Mouse (Mus musculus) CD4-positive, CD25-positive, alpha-beta regulatory T cell, adult 4 months (primary cell): Measurements from ENCODE around the gene Ninj2. TPM values are rescaled to one million over a fixed set of nuclear protein-coding genes. Genes with fewer than 3 reads are reported as not detected.
A peak's percentile ranks its signal among the peaks of the same experiment; 100 is the strongest.

Experiments
- ATAC-seq: one replicate; pipeline ENCODE4 v1.8.0; 2017
- polyA plus RNA-seq, 2 experiments: library from polyadenylated mRNA; unstranded; fragments of 100-300 nt; shearing (Covaris generic); gene quantifications; one replicate each; pipeline ENCODE4 v1.2.1; 2017

Ninj2 gene
- polyA plus RNA-seq, 2 experiments from 2014 or later, result 1.2 to 2.3 TPM

- peak; percentile 39 for ATAC-seq
Measured at GRCm38 (mm10) chr6:120134748-120135147, 41.6 kb downstream of the Ninj2 start.

GRCm38 (mm10) chr6:120145439-120145838 lies 52.3 kb downstream of the Ninj2 start:
- no peak for ATAC-seq

DNA sequence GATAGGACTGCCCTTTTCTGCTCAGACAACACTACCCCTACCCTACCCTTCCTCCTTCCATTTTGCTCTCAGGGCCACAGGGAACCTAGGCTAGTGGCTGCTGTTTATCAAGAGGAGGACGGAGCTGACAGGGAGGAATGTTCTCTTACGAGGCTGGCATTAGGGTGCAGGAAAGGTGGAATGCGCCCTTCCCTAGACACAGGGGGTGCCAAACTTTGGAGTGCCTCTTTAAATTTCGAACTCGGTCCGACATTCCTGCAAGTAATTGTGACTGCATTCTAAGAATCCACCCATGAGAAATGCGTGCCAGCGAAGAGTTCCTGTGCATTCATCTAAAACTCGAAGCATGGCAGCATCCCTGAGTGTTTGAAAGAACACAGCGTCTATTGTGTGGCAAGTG lies 53.5 kb downstream of the Ninj2 start:
- ATAC-seq, result no peak

DNA sequence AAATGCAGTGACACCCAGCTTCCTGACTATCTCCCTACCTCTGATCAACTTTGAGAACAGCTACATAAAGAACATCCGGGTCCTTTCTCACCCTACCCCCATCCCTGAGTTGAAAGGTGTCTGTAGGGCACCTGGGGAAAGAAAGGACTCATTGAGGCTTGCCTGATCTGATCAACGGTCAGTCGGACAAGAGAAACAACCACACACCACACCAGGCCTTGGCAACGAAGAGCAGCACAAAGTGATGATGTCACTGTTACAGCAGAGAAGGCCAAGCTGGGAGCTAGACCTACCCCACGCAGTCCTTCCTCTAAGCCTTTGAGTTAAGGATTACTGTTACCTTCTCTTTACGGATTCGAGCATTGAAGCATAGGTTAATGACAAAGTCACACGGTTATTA lies 54.3 kb downstream of the Ninj2 start:
- no peak for ATAC-seq

- ATAC-seq, result no peak
Measured at GRCm38 (mm10) chr6:120148716-120149392, 55.7 kb downstream of the Ninj2 start.

- peak; percentile 55 for ATAC-seq
Measured at GRCm38 (mm10) chr6:120149458-120150120, 56.4 kb downstream of the Ninj2 start.

DNA sequence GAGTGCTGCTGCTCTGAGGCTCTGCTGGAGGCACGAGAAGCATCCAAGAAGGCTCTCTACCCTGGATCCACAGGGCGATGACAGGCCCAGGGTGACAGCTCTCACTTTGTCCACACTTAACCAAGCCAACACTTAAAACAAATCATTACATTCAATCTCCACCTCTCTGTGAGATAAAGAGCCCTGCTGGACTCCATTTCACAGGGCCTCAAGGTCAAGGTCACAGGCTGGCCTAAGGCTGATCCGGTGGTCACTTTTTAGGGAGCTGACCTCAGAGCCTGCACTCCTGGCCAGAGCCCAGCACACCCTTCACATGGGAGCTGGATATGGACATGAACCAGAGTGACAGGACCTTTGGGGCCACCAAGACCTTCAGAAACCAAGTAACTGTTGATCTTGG lies 57.1 kb downstream of the Ninj2 start:
- ATAC-seq, result no peak

DNA sequence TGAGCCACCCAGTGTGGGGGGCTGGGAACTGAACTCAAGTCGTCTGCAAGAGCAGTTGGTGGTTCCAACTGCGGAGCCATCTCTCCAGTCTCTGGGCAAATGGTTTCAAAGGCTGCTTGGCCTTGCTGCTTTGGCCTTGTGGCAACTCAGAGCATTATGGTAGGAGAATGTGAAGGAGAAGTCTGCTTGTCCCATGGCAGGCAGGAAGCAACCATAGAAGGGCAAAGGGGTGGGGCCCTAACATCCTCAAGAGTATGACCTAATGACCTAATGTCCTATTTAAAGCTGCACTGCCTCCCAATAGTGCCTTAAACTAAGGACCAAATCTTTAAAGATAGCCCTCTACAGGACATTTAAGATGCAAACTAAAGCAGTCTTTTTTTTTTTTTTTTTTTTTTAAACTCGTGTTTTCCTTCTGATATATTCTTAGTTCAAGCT lies 58.5 kb downstream of the Ninj2 start:
- ATAC-seq, result peak; percentile 41

DNA sequence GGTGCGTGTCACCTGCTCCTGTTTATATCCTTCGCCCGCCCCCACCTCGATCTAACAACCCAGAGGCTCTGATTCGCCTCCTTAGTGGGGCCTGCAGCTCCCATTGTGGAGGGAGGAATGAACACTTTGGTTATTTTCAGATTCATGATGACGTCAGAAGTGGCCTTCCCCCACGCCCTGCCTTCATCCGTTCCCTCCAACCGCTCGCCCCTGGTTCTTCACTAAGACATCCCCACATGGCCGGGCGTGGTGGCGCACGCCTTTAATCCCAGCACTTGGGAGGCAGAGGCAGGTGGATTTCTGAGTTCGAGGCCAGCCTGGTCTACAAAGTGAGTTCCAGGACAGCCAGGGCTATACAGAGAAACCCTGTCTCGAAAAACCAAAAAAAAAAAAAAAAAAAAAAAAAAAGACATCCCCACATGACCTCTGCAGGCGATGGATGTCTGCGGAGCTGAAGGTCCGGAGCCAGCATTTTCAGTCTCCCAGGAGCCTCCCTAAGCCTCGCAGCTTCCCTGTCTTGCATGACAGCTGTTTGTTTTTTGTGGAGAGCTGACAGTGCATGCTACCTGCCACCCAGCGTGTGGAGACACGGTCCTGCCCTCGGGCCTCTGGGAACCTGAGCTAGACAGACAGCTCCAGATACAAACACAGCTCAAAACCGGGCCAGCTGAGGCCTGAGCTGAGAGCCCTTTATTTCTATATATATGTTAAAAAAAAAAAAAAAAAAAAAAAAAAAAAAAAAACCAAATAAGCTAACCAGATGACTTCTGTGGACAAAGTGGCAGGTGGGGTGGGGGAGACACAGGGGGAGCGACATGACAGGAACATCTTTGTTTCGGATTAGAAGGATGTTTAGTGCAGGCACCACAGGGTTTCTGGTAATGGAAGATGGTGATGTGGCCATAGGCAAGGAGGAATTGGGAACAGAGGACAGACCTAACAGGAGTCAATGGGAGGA lies 59.9 kb downstream of the Ninj2 start:
- no peak for ATAC-seq

GRCm38 (mm10) chr6:120154526-120155309 lies 61.6 kb downstream of the Ninj2 start:
- ATAC-seq, result peak; percentile 81

- ATAC-seq, result no peak
Measured at GRCm38 (mm10) chr6:120155510-120155909, 62.4 kb downstream of the Ninj2 start.

DNA sequence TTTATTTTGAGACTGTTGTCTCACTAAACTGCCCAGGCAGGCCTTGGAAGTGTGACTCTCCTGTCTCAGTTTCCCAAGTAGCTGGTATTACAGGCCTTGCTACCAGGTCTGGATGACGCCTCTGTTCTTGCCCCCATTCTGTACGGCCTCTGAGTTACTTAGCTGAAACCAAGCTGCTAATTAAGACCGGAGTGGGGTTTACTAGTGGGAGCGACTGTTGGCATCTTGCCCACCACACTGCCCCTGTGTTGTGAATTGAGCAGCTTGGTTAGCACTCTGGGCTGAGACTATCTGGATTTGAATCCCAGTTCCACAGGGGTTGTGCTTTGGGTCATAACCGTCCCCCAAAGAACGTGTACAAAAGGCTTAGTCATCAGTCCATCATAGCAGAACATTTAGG lies 64.3 kb downstream of the Ninj2 start:
- no peak for ATAC-seq

- no peak for ATAC-seq
Measured at GRCm38 (mm10) chr6:120159133-120159901, 66.2 kb downstream of the Ninj2 start.

GRCm38 (mm10) chr6:120162928-120163327 lies 69.8 kb downstream of the Ninj2 start:
- no peak for ATAC-seq

GRCm38 (mm10) chr6:120164765-120165164 lies 71.6 kb downstream of the Ninj2 start:
- no peak for ATAC-seq

DNA sequence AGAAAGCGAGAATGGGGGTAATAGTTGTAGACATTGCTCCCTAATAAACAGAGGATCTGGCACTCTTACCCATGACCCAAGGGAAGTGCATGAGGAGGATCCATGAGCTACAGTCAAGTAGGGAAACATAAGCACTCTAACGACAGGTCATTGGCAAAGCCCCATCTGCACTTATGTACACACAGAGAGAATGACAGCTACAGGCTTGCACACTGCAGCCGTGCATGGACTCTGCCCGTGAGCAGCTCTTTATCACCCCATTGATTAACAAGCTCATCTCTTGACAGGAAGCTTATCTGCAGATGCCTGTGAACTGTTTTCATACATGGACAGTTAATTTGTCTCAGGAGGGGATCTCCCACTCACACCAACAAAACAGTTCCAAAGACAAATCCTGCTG lies 74.4 kb downstream of the Ninj2 start:
- ATAC-seq, result no peak

DNA sequence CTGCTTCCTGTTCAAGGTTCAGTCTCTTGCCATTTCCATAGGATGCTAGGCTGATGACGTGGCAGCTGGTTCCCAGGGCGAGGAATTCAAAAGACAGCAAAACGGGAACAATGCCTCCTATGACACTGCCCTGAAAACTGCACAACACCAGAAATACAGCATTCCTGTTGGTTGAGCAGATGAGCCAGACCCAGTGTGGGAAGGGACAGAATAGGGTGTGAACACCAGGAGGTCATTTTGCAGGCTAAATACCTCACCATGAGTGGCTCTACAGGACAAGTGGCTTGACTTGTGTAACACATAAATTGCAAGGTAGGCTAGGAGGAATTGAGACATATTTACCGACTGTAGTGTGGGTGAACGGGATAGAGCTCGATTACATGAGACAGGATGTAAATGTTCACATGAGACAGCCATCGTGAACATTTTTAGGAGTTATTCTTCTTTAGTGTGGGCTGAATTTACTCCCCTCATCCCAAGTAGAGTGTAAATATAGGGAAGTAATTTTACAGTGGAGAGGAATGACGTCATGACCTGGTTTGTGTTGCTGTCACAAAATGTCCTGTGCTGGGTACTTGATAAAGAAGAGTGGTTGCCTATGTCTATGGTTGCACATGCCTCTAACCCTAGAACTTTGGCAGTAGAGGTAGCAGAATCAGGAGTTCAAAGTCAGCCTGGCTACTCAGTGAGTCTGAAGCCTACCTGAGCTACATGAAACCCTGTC lies 79.3 kb downstream of the Ninj2 start:
- ATAC-seq, result no peak

DNA sequence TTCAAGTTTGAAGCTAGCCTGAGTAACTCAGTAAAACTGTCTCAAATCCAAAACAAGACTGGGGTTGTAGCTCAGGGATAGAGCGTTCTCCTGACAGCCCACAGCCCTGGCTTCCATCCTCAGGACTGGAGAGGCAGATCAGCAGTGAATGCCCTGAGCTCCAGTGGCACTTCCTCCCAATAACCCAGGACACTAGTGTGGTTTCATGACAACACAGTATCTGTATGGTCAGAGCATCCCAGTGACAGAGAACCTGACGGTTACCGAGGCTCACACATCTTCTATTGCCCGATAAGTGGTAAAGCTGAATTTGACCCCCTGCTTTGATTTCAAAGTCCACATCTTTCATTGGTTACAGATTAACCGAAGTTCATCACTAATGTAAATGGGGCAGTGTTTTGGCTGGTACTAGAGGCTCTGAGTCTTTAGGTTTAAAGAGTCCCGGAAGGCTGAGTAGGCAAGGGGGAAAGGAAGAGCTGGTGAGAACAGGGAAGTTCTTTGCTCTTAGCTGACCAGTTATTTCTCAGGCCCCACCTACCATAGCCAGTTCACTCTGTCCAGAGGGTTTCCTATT lies 81.0 kb downstream of the Ninj2 start:
- no peak for ATAC-seq

GRCm38 (mm10) chr6:120174602-120175115 lies 81.5 kb downstream of the Ninj2 start:
- no peak for ATAC-seq

DNA sequence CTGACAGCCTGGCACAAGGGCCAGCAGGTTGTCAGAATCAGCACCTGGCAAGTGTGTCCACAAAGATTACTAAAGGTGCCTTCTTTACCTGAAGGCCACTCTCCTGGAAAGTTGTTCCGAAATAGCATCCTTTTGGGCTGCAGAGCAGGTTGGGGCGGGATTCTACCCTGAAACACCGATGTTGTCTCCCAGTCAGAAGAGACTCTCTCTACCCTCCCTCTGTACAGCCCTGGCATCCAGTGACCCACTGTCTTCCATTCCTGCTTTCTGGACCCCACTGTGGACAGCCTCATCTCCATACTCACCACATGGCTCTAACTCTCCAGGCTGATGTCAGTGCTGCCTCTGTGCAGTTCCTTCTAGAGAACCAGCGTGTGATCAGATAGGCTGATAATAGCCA lies 82.5 kb downstream of the Ninj2 start:
- no peak for ATAC-seq
